22 mouse cellular contexts compared by ENCODE assay signal in the genomic region with DNA sequence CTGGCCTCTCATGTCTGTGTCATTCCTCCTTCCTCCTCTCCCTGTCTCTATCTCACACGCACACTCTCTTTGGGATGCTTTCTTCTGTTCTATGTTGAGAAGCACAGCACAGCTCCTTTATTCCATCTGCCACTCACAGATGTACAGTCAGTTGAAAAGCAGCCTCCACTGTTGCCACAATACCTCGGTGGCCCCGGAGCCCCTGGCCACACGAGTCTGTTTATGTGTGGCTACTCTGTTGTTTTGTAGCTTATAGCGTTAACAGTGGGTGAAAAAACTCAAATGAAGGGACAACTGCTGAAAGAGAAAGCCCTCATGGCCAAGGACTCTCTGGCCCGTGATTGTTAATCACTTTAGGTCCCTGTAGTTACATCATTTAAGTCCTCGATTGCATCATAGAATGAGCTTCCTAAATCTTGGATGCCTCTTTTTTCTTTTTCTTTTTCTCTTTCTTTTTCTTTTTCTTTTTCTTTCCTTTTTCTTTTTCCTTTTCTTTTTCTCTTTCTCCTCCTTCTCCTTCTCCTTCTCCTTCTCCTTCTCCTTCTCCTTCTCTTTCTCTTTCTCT.
"Had no signal": no experiment of that assay in that cellular context is flagged by ENCODE, and none has a peak within 500 bp of the region (broad histone marks: within the 10 kb centered on the region; RNA-seq: fewer than 3 reads in every experiment).

No protein-coding gene starts in this region.

- DNase-seq: gastrocnemius, postnatal 14 days; gastrocnemius, postnatal 36 days; heart, adult 18-20 months; heart, postnatal 14 days; heart, postnatal 36 days; kidney, adult 11 months; kidney, adult 2 months; kidney, adult 9 months; kidney, postnatal 25 days; kidney, postnatal 4 days; liver had no signal

- H3K27me3 ChIP-seq: heart, embryonic 13.5 days; heart, embryonic 15.5 days; hindbrain, embryonic 15.5 days; kidney, embryonic 15.5 days had no signal

- H3K4me3 ChIP-seq: heart, embryonic 13.5 days; heart, embryonic 15.5 days; hindbrain, embryonic 13.5 days; hindbrain, embryonic 15.5 days; kidney, embryonic 15.5 days; layer of hippocampus, adult 2 months; left cerebral cortex, adult 2 months; limb, embryonic 10.5 days; limb, embryonic 12.5 days had no signal

- H3K36me3 ChIP-seq: heart, embryonic 13.5 days; heart, embryonic 15.5 days; hindbrain, embryonic 13.5 days; hindbrain, embryonic 15.5 days; kidney, embryonic 15.5 days; limb, embryonic 10.5 days; limb, embryonic 12.5 days had no signal

- H3K4me2 ChIP-seq: heart, embryonic 11.5 days; heart, embryonic 13.5 days; heart, embryonic 15.5 days; hindbrain, embryonic 13.5 days; hindbrain, embryonic 15.5 days; kidney, embryonic 15.5 days; limb, embryonic 12.5 days; liver, embryonic 11.5 days had no signal
